Mouse (Mus musculus): ENCODE measurements at regions not wholly inside any gene's neighbourhood (a gene's known extent, or its start where the extent isn't known, plus 50 kb on each side); places are given as distances from the start of the nearest gene placed in this dataset.
"Not testable (repeated sequence)": the region's sequence is repeated elsewhere in the genome, so short reads cannot be mapped to it uniquely, and the experiment has no call there.

DNA sequence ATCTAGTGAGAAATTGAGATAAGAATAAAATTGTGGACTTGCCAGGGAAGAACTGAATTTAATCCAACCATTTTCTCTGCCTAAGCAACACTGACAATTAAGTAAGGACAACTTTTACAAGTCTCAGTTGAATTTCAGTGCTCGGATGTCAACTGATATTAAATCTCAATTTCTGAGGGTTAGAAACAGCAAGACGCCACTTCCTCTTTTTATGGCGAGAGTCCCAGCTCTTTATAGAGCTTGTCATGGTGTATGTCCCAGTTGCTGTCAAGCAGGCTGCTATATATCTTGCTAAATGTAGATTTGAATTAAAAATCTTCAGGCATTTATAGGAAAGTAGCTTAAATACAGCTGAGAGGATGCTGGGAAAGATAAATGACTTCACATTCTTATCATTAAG, 697.8 kb upstream of the Got2 start:
- no peak for DNase-seq

DNA sequence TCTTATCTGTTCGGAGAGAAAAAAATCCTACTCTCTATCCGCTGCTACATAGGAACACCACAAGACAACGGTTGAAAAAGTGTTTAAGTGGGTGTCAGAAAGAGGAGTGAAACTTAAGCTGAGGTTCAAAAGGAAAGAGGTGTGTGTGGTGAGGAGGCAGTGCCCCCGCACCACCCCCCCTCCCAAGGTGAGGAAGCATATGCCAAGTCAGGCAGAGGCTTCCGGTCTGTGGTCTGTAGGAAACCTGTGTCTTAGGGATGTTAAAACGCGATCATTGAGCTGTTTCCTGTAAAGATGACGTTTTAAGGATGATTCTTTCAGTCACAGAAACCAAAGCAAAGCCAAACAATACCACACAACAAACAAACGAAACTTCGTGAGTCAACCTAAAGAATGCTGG, 664.2 kb upstream of the Got2 start:
- DNase-seq, result no peak

DNA sequence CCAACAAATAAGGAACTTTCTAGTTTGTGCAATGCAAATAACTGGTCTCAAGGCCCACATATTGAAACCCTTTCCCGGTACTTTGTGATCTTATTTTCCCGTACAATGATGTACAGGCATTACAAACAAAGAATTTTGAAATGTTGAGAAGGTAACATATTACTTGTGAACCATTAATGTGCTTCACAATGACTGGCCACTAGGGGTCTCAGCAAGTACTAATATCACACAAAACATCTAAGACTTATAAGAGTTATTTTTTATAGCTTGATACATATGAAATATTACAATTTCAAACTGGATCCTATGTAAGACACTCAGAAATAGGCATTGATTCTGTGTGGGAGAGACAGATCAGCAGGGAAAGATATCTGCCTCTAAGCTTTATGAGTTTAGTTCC, 662.1 kb upstream of the Got2 start:
- DNase-seq, result no peak

DNA sequence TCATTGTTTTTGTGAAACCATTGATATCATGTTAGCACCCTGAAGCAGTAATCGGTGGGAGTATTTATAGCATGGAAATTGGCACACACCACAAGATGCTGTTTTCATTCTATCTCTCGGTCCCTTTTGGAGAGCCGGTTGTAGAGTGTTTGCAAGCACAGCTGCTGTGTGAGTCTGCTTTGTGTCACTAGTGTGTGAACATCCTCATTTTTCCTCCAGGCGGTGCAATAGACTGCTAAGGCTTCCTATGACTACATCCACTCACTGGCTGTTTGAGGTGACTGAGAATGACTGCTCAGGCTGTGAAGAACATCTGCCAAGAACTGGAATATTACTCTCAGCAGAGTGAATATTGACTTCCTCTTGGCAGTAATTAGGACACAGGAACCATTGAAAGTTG, 660.3 kb upstream of the Got2 start:
- no peak for DNase-seq

DNA sequence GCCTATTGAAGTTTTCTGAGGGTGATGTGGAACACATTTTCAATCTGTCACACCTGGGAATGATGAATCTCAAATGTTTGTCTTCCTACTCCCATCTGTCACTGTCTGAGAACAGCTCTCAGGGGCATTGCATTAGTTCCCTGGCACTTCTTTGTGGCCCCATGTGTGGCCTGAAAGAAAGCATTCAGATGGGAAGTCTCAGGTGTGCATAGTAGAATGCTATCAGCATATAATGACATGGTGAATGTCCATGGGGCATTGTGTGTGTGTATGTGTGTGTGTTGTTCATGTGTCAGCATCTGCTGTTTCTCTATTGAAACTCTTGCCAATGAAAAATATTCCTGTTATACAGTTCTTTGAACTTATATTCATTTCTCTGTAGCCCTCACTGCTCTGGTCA, 659.8 kb upstream of the Got2 start:
- DNase-seq, result no peak

DNA sequence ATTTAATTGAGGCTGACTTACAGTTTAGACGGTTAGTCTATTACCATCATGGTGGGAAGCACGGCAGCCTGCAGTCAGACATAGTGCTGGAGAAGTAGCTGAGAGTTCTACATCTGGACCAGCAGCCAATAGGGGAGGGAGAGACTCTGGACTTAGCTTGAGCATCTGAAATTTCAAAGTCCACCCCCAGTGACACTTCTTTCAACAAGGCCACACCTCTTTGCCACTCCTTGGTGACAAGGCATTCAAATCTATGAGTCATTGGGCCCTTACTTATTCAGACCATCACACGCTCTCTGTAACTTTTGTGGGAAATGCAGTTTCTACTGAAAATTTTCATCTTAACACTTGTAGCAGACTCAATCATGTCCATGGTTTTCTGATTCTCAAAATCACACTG, 653.9 kb upstream of the Got2 start:
- DNase-seq, result no peak

DNA sequence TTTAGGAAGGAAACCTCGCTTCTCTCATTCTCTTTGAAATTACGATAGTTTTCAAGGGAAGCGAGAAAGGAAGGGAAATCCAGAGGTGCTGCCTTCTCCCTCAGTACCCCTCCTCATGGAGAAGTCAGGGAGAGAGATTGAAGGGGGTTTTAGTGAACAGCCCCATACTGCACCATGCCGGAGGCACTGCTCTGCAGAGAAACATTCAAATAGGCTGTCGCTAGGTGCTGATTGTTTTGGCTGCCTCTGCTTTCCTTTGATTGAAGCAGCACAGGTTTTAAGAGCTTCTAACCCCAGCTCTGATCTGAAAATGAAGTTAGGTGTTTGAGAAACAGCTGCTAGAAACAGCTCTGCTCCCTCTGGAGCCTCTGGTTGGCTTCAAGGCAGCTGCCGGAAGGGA, 610.5 kb upstream of the Got2 start:
- DNase-seq, result no peak

DNA sequence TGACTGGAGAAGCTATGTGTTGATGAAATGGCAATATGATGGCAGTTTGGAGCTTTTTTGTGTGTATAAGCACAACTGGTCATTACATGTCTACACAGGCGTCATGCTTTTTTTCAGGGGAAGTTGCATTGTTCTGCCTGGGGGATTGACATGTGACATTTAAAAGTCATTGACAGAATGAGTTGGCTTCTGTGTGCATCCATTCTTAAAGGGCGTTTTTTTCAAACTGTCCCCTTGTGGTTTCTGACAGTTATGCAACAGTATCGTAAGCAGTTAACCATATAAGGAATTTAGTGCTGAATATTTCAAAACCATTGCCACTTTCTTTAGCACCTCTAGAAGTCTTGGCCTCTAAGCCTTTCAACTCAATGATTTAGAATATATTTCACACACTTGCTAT, 607.1 kb upstream of the Got2 start:
- DNase-seq, result no peak

DNA sequence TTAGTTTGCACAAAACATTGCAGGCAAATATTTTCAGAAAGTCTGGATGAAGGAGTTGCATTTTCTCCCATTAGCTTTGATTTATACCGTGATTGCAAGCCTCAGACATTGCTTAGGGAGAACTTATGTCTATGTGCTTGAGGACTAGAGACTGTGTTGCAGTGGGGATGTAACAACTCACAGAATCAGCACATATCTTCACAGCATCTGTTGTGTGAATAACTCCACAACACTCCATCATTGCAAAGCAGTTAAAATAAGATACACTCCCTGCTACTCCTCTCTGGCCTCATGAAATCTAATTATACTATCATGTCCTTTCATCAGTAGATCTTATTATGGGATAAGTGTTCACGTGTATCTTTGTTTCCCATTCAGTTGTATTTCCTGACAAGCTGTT, 601.5 kb upstream of the Got2 start:
- no peak for DNase-seq

DNA sequence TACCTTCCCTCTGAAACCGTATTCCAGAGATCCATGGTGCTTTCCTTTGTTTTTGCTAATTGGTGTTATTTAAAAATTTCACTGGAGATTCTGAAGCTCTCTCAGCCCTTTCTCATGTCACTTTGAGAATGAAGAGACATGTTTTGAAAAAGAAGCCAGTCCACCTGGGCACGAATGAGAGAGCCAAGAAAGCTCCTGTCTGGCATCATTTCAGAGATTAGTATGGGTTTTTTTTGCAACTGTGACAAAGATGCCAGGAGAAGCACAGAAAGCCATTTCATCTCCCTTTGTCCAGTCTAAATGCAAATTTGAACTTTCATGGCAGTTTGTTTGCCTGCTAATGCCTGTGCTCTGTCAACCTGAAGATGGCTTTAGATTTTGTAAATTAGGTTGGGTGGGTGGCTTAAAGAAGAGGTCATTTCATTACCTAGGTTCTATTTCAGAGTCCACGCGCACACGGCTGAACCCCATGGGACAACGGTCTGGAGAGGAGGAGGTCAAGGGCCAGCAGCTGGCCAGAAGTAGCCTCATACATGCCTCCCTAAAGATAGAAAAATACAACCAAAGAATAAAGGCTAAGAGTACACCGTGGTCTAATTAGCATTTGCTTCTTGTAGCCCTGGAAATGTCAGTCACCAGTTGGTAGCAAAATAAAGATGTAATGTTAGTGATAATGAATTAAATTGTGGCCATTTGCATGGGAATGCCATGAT, 600.5 kb upstream of the Got2 start:
- DNase-seq, result no peak

DNA sequence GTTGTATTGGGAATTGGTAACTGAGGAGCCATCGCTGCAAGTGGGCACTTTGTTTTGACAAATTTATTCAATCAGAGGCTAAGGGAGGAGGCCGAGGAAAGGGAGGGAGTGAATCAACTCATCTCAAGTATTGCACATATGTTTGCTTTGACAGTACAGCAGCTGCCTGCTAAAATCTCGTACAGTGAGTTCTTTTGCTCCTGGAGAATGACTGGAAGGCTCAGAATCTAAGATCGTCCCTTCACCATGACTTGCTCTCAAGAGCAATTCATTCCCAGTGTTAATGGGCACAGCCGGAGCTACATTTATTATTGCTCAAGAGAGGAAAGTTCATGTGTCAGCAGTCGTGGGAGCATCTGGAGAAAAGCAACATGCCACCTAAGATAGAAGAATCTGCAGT, 567.6 kb upstream of the Got2 start:
- DNase-seq, result no peak

DNA sequence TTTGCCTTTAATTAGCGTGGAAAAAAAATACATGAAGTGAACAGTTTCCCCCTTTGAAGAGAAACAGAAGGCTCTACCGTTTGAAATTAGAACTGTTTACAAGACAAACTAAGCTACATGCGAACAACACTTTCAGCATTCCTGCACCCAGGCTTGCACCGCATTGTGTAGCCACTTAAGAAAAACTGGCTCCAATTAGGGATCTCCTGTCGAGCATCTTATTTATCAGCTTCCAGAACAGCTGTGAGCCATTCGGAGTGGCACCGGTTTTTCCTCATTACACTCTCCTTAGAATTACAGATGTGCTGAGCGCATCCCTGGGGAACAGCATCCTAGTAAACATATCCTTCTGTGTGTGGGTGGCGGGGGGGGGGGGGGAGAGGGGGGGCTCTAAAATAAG, 567.0 kb upstream of the Got2 start:
- no peak for DNase-seq

DNA sequence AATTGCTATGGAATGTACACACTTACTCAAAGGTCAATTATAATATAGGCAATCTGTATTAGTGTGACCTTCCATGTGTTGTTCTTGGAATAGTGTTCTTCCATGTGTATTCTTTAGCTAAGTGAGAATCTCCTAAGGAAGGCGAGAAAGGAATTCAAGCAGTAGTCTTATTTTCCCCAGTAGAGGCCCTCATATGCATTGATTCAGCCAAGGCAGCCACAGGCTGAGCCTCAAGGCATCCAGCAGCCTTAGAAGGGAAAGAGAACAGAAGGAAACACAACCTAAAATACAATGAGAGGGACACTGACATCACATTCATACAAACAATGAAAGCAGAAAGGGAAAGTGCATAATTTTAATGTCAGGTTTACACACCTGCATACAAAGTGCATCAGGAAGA, 541.4 kb upstream of the Got2 start:
- no peak for DNase-seq

DNA sequence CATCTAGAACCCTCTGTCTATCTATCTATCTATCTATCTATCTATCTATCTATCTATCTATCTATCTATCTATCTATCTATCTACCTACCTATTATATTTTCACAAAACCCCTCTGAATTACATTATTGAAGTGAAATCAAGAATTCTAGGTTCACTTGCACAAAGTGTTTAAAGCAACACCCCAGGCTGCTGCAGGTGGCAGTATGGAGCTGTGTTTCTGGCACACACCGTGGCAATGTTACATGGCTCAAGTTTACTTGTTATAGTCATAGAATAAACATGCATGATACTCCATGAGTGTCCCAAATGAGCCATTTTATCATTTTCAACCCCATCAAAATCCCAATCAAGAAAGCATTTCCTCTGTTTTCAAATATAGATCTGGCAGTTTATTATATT, 538.6 kb upstream of the Got2 start:
- DNase-seq, result peak in 1 of 2 experiments; percentile 8

DNA sequence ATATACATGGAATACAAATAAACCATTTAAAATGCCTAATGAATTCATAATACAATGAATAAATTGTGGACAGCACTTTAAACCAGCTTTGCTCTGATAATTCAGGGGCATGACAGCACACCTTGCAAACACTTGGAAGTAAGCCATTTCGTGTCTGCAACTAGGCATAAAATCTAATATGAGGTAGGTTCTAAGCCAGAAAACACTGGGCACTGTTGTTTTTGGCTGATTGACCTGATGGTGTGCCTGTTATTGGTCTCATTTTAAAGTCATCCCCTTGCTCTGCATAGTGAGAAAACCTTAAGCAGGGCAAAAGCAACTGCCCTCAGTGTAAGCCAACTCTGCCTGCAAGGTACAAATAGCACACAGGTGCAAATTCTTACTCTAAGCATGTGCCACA, 521.3 kb upstream of the Got2 start:
- no peak for DNase-seq

DNA sequence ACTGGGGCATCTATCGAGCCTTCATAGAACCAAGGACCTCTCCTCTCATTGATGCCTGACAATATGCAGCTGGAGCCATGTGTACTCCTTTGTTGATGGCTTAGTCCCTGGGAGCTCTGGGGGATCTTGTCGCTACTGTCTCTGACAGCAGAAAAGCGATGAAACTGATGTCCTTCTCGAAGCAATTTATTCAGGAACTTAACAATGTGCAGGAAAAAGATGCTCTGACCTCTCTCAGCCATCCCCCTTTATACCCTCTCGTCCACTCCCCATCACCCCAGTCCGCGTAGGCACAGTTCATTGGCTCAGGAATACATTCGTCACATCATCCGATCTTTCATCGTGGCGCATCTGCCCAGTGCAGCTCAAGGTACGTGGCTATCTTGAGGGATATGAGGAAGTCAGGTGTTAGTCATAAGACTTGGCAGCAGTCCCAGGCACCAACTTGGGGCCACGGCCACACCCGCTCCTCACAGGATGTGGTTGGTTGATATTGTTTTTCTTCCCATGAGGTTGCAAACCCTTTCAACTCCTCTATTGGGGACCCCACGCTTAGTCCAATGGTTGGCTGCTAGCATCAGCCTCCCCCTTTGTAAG, 516.3 kb upstream of the Got2 start:
- DNase-seq, result no peak

DNA sequence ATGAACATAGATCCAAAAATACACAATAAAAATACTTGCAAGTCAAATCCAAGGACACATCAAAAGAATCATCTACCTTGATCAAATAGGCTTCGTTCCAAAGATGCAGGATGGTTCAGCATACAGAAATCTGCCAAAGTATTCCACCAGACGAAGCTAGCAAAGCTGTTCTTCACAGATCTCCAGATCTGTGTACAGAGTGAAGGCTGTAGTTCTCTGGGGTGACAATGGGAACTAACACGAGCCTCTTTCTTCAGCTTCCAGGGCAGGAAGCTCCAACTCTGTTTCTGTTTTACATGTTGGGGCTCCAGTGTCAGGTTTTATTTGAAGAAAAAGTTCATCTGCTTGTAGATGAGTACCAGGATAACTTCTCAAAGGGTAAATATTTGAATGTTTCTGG, 515.3 kb upstream of the Got2 start:
- DNase-seq, result no peak

DNA sequence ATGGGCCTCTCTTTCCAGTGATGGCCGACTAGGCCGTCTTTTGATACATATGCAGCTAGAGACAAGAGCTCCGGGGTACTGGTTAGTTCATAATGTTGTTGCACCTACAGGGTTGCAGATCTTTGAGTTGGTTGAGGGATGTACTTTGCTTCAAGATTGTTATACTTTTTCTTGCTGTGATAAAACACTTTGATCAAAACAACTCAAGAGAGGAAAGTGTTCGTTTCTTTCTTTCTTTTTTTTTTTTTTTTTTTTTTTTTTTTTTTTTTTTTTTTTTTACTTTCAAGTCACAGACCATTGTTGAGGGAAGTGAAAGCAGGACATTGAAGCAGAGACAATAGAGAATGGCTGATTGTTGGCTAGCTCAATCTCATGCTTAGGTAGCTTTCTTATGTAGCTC, 511.0 kb upstream of the Got2 start:
- not testable (repeated sequence) for DNase-seq

DNA sequence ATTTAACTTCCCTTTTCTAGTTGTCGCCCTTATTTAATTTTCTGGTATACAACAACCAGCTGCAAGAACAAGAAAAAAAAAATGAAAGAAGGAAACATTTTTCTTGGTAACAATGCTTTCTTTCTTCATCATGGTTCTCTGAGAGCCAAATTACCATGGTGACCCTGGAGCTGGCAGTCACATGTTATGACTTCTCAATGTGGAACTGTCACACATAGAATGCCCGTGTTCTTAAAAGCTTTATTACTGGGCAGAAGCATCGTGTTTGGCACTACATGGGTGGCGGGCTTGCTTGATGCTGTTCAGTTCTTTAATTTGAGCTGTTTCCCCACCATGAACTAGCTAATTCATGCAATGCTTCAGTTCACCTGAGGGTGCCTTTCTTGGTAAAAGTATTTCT, 504.7 kb upstream of the Got2 start:
- DNase-seq, result no peak

DNA sequence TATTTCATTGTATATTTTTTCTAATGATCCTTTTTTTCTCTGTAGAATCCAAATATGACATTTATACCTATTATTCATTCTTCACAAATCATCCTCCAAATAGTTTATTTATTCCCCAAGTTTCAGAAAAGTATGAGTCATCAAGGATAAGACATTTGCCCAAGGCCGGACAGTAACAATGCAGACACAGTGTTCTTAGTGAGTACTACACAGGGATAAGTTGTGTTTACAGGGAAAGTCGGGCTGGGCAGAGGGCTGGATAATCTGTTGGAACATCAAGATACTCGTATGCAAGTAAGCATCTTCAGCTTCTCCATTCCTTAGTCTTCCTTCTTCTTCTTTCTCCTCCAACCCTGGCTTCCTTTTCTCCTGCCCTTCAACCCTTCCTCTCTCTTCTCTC, 500.9 kb upstream of the Got2 start:
- DNase-seq, result no peak

DNA sequence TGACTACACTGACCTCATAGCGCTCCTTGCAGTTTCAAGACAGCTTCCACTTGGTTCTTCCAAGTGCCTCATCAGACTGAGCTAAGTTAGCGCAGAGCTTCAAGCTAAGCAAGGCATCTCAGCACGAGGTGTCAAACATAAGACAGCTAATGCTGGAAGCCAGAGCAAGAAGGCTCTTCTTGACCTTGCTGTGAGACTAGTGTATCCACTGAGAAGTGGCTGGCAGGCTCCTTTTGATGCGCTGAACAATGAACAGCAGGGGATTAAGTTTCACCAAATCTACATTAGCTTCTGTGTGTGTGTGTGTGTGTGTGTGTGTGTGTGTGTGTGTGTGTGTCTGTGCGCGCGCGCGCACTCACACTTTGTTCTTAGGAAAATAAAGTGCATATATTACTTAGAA, 482.2 kb upstream of the Got2 start:
- no peak for DNase-seq

DNA sequence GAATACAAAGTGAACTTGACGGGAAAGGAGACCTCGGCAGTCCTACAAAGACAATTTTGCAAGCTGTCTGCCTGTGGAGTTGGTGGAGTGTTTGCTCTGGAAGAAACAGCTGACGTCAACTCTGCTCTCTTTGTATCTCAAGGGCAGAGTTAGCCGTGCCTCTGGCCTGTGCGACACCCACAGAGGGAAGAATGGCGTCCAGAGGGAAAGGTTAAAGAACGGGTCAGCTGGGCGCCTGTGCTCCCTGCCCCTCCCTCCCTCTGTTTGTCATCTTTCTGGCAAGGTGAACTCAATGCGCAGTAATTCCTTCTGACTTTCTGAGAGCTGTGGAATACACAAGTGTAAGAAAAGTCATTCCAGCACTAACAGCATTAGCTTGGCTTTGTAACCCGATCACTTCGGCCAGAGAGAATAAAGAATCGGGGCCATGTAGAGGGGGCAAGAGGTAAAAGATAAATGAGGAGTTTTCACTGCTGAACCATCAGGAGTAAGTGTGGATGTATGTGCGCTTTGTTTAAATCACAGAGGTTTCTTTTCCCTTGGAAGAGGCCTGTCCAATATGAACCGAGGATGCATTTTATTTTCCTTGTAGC, 474.6 kb upstream of the Got2 start:
- DNase-seq, result no peak

DNA sequence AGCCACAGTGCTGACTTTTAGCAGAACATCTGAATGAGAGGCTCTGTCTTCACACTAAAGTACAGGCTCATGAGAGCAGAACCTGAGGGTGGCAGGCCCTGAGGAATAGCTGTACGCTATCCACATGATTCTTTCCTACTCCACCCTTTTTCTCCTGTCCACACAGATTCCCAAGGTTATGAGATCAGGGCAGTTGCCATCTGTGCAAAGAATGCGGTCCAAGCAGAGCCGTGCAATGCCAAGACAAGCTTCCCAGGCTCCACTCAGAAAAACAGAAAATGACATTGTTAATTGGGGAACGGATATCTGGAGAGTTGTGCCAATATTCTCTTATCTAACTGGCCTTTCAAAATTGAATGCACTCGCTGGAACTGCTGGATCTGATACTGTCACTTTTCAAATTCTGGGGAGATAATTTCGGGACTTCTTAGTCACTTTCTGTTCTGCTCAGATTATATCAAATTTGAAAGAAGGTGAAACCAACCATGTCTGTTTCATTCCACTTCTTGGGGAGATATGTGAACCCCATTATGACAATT, 462.3 kb upstream of the Got2 start:
- DNase-seq, result no peak

DNA sequence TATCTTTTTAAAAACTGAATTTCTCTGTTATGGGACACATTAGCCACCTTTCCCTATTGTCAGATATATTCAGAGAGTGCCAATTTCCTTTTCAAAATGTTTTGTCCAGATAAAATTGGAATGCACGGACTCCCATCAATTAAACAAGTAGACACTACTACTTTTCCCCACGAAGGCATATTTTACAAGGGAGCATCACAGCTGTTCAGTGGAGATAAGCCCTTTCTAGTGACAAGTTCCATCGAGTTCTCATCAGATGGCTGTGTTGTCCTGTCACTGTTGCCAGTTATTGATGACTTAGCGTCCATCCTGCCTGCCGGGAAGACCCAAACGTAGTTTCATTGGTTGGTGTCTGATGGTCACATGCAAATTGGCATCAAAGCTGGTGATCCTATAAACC, 461.2 kb upstream of the Got2 start:
- DNase-seq, result no peak

DNA sequence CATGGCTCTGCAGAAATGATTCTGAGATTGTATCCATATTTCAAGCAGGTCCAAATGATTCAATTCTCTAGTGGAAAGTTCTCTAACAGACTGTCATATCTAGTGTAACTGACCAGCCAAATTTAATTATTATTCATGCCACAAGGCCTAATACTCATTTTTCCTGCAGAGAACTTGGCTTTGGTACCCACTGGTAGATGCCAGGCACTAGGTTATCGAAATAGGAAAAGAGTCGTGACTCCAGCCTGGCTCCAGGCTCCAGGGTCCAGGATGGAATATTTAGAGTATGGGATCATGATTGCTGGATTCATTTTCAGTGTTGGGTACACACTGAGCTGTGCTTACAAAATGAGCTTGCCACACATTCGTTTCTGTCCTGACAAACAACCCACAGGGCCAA, 452.4 kb upstream of the Got2 start:
- DNase-seq, result no peak

Data from kidney, adult 8-10 months (tissue).